ENCODE assay signal across 24 mouse cellular contexts in genomic region chr2:120464091-120464490, GRCm38 (mm10). TPM values are rescaled to one million over a fixed set of nuclear protein-coding genes. Genes with fewer than 3 reads are reported as not detected.
DNase-seq lines count a peak whose midpoint lies in the region; ATAC-seq and TF ChIP-seq lines count a peak whose summit lies in the region.
"Had no signal": no experiment of that assay in that cellular context is flagged by ENCODE, and none has a peak within 500 bp of the region (broad histone marks: within the 10 kb centered on the region; RNA-seq: fewer than 3 reads in every experiment).

No protein-coding gene starts in this region.

- intact Hi-C loops in gastrocnemius, postnatal 14 days (cut with DNase I; ENCODE audit: low total_unique reads) = no loop called here

- H3K4me3 ChIP-seq in liver, postnatal 0 days (ENCODE audit: low read depth, low read length) = no peak overlapping the region
- no peak overlapping the region for H3K4me3 ChIP-seq in liver, embryonic 11.5 days (ENCODE audit: low read depth, low read length)
- H3K4me3 ChIP-seq: forebrain, embryonic 15.5 days; heart, embryonic 12.5 days; left cerebral cortex, adult 2 months; liver, embryonic 13.5 days had no signal

- H3K36me3 ChIP-seq in liver, postnatal 0 days (replicated peaks; ENCODE audit: insufficient read depth, low read length) = 0 out of 2 replicates have a peak, but pooled peaks cover 9% of the 10 kb centered on the region
- H3K36me3 ChIP-seq in liver, embryonic 11.5 days (ENCODE audit: control insufficient read depth, insufficient read depth, low read length) = no peaks in the 10 kb centered on the region
- H3K36me3 ChIP-seq: forebrain, embryonic 15.5 days; heart, embryonic 12.5 days; liver, embryonic 13.5 days had no signal

- no peak for TF ChIP-seq CTCF in liver, postnatal 0 days (IDR thresholded peaks at IDR 0.05; ENCODE audit: low read depth)

- no peaks in the 10 kb centered on the region for H3K27me3 ChIP-seq in liver, postnatal 0 days (ENCODE audit: insufficient read depth, low read length)
- H3K27me3 ChIP-seq in liver, embryonic 11.5 days (replicated peaks; ENCODE audit: control insufficient read depth, insufficient read depth, low read length) = no peaks in the 10 kb centered on the region
- H3K27me3 ChIP-seq: forebrain, embryonic 15.5 days; heart, embryonic 12.5 days; liver, embryonic 13.5 days; Patski had no signal

- no peaks in the 10 kb centered on the region for H3K9me3 ChIP-seq in liver, postnatal 0 days (ENCODE audit: low read length)
- no peaks in the 10 kb centered on the region for H3K9me3 ChIP-seq in liver, embryonic 11.5 days (ENCODE audit: control insufficient read depth, low read length)
- H3K9me3 ChIP-seq: forebrain, embryonic 15.5 days; heart, embryonic 12.5 days; liver, embryonic 13.5 days had no signal

- WGBS in liver, postnatal 0 days (ENCODE audit: insufficient replicate concordance) = 59% methylated on average over 8 of the region's 8 CpGs
- 58% methylated on average over 8 of the region's 8 CpGs for WGBS in liver, embryonic 11.5 days

- H3K9ac ChIP-seq in liver, postnatal 0 days (replicated peaks) = no peak overlapping the region
- H3K9ac ChIP-seq in liver, embryonic 11.5 days (ENCODE audit: low read depth, low read length) = no peak overlapping the region
- H3K9ac ChIP-seq: forebrain, embryonic 15.5 days; heart, embryonic 12.5 days; hindbrain, embryonic 14.5 days; liver, embryonic 13.5 days had no signal

- no peak for ATAC-seq in liver, postnatal 0 days
- ATAC-seq in liver, embryonic 11.5 days (replicated peaks; ENCODE audit: low FRiP score) = no peak
- ATAC-seq: activated CD4-positive, CD25-positive, alpha-beta regulatory T cell, adult 4 months; forebrain, embryonic 15.5 days; midbrain, embryonic 16.5 days; Patski had no signal

- peaks cover 15% of the 10 kb centered on the region for H3K4me1 ChIP-seq in liver, postnatal 0 days (ENCODE audit: insufficient read depth)
- H3K4me1 ChIP-seq in liver, embryonic 11.5 days (replicated peaks; ENCODE audit: control insufficient read depth, insufficient read depth, low read length) = no peaks in the 10 kb centered on the region; the same call in 1 of the 2 replicates
- H3K4me1 ChIP-seq: forebrain, embryonic 15.5 days had no signal

- peak overlapping the region; percentile 5; the same call in 1 of the 2 replicates for H3K27ac ChIP-seq in liver, postnatal 0 days (ENCODE audit: low read depth)
- H3K27ac ChIP-seq in liver, embryonic 11.5 days (ENCODE audit: low read depth, low read length) = no peak overlapping the region
- H3K27ac ChIP-seq: forebrain, embryonic 15.5 days; hindbrain, embryonic 14.5 days; left cerebral cortex, adult 2 months; liver, embryonic 13.5 days had no signal

- peak; percentile 22 for DNase-seq in adrenal gland, postnatal 10 days
- no peak for DNase-seq in adrenal gland, adult 18-20 months (ENCODE audit: low spot score in 2 of 2)
- no peak for DNase-seq in liver, postnatal 0 days
- no peak for DNase-seq in liver, embryonic 11.5 days (ENCODE audit: low spot score)
- DNase-seq in adipocyte (ENCODE audit: low spot score) = peak; percentile 87
- DNase-seq in gastrocnemius, postnatal 14 days = peak; percentile 69
- no peak for DNase-seq in Muller cell, postnatal 12 days (ENCODE audit: inconsistent ontology term)
- DNase-seq in embryo, embryonic 10 days (ENCODE audit: low spot score) = no peak
- DNase-seq: cerebellum, adult 9-11 months; embryo, embryonic 11 days; kidney, adult 8-10 months; kidney, postnatal 14 days; left cerebral cortex, postnatal 4 days; liver, embryonic 13.5 days; right cerebral cortex, adult 18-20 months; spleen, adult 18-20 months; thymus, adult 18-20 months had no signal

- TF ChIP-seq EP300 in liver, postnatal 0 days (IDR thresholded peaks at IDR 0.05; ENCODE audit: low read depth) = no peak

- H3K4me2 ChIP-seq in liver, postnatal 0 days (ENCODE audit: low read depth, low read length) = no peak overlapping the region
- no peak overlapping the region for H3K4me2 ChIP-seq in liver, embryonic 11.5 days
- H3K4me2 ChIP-seq: forebrain, embryonic 15.5 days; heart, embryonic 12.5 days; hindbrain, embryonic 14.5 days; liver, embryonic 13.5 days had no signal

RNA-seq across cellular contexts. Expression of gene Capn3, which starts 8.3 kb away (rescaled TPM):
- 1 to 10 TPM; 4.7 to 6.5 TPM for total RNA-seq in adrenal gland, postnatal 10 days (2021)
- total RNA-seq in adrenal gland, adult 18-20 months (2021) = under 1 TPM in 1 of 2 experiments, not detected in 1; 0.61 TPM
- polyA plus RNA-seq in liver, postnatal 0 days (2015; fragmentation: Nextera tagmentation; extraction: Ambion mirVana) = 4.7 and 4.9 TPM in 2 replicates
- 6.3 and 7.5 TPM in 2 replicates for polyA plus RNA-seq in liver, embryonic 11.5 days (2014; fragmentation: Nextera tagmentation; extraction: Ambion mirVana)
- 10 to 100 TPM; 88.0 to 92.1 TPM for total RNA-seq in gastrocnemius, postnatal 14 days (2021)
- polyA plus RNA-seq: Patski had no signal

Comparison
In these comparisons a context has a peak if more than half of its experiments do, and no peak if none do; other contexts are left out.
1. DNase-seq: peak in adrenal gland, postnatal 10 days (single experiment), adipocyte (single experiment) and gastrocnemius, postnatal 14 days (single experiment); none in adrenal gland, adult 18-20 months (0 of 2), liver, postnatal 0 days (single experiment), liver, embryonic 11.5 days (single experiment), Muller cell, postnatal 12 days (single experiment) and embryo, embryonic 10 days (single experiment).
2. RNA of gene Capn3, which starts 8.3 kb away (total RNA-seq): 88.0 to 92.1 TPM in gastrocnemius, postnatal 14 days; 4.7 to 6.5 TPM in adrenal gland, postnatal 10 days and 0.61 TPM in adrenal gland, adult 18-20 months; every median in the first group is over 10 times any median in the second.